Mouse (Mus musculus) neural tube, embryonic 12.5 days (tissue): Measurements from ENCODE around the gene Cyp2w1. TPM values are rescaled to one million over a fixed set of nuclear protein-coding genes. Genes with fewer than 3 reads are reported as not detected.

Source experiments
- ATAC-seq: fragments of 200-750 bp; cut with Nextera tagmentation; 2 replicates; pipeline ENCODE4 v1.8.0; 2017; ENCODE audit warnings: low read depth, mild to moderate bottlenecking, moderate TSS enrichment, moderate library complexity; ENCODE audit not compliant: low FRiP score
- H3K27ac ChIP-seq: fragments of 300-500 bp; sonication (generic); 2 replicates; pipeline ENCODE4 v1.5.1; 2016
- H3K27me3 ChIP-seq: fragments of 300-500 bp; sonication (generic); replicated peaks from 2 replicates; pipeline ENCODE4 v1.6.1; 2016; ENCODE audit warnings: mild to moderate bottlenecking
- H3K36me3 ChIP-seq: fragments of 300-500 bp; sonication (generic); 2 replicates; pipeline ENCODE4 v1.6.1; 2016; ENCODE audit warnings: mild to moderate bottlenecking
- H3K4me1 ChIP-seq: fragments of 300-500 bp; sonication (generic); 2 replicates; pipeline ENCODE4 v1.6.1; 2016
- H3K4me2 ChIP-seq: fragments of 300-500 bp; sonication (generic); replicated peaks from 2 replicates; pipeline ENCODE4 v1.6.1; 2016; ENCODE audit warnings: mild to moderate bottlenecking
- H3K4me3 ChIP-seq: fragments of 300-500 bp; sonication (generic); 2 replicates; pipeline ENCODE4 v1.5.1; 2016
- H3K9ac ChIP-seq: fragments of 300-500 bp; sonication (generic); 2 replicates; pipeline ENCODE4 v1.6.1; 2016; ENCODE audit warnings: mild to moderate bottlenecking
- H3K9me3 ChIP-seq: fragments of 300-500 bp; sonication (generic); 2 replicates; pipeline ENCODE4 v1.6.1; 2016; ENCODE audit warnings: mild to moderate bottlenecking
- WGBS: fragments of 180-500 bp; shearing (Covaris S2); methylation state at CpG from one replicate; pipeline ENCODE4 v1.1.7; 2016; 5-methylcytosine and 5-hydroxymethylcytosine counted together
- polyA plus RNA-seq: library from polyadenylated mRNA; unstranded; fragments of >200 nt; fragmentation: Nextera tagmentation; extraction: Ambion mirVana; gene quantifications from 2 replicates; pipeline ENCODE4 v1.2.1, GENCODE M21; 2016

Cyp2w1 gene
- polyA plus RNA-seq, 1 experiment from 2014 or later, result not detected

- Histone ChIP-seq H3K4me1 (no peaks in the 10 kb centered on the region), H3K27me3 (no peaks in the 10 kb centered on the region), H3K27ac (no peak overlapping the region), H3K9ac (no peak overlapping the region), H3K4me3 (no peak overlapping the region), H3K4me2 (no peak overlapping the region), H3K9me3 (no peaks in the 10 kb centered on the region), H3K36me3 (peaks cover 62% of the 10 kb centered on the region)
- no peak for ATAC-seq
- WGBS, result 95% methylated on average over 4 of the region's 4 CpGs
These were observed 16.8 kb upstream of the Cyp2w1 start for GRCm38 (mm10) chr5:139335634-139336033.

- no peak overlapping the region for H3K9ac ChIP-seq
- no peaks in the 10 kb centered on the region for H3K27me3 ChIP-seq
- H3K4me3 ChIP-seq, result no peak overlapping the region
- WGBS, result 81% methylated on average over 13 of the region's 13 CpGs
- H3K4me1 ChIP-seq, result peaks cover 2% of the 10 kb centered on the region; the same call in 1 of the 2 replicates
- peaks cover 80% of the 10 kb centered on the region for H3K36me3 ChIP-seq
- H3K4me2 ChIP-seq, result no peak overlapping the region
- no peak overlapping the region for H3K27ac ChIP-seq
- no peak for ATAC-seq
- H3K9me3 ChIP-seq, result no peaks in the 10 kb centered on the region
These were observed 14.5 kb upstream of the Cyp2w1 start for GRCm38 (mm10) chr5:139337826-139338370.

- no peak overlapping the region for H3K9ac ChIP-seq
- no peak for ATAC-seq
- H3K4me2 ChIP-seq, result no peak overlapping the region
- H3K27ac ChIP-seq, result no peak overlapping the region
- no peaks in the 10 kb centered on the region for H3K9me3 ChIP-seq
- H3K27me3 ChIP-seq, result no peaks in the 10 kb centered on the region
- peaks cover 5% of the 10 kb centered on the region for H3K4me1 ChIP-seq
- peaks cover 81% of the 10 kb centered on the region for H3K36me3 ChIP-seq
- WGBS, result 87% methylated on average over 3 of the region's 3 CpGs
- H3K4me3 ChIP-seq, result no peak overlapping the region
These were observed 14.0 kb upstream of the Cyp2w1 start for GRCm38 (mm10) chr5:139338403-139338802.

GRCm38 (mm10) chr5:139338891-139339290, 13.5 kb upstream of the Cyp2w1 start:
- H3K4me1 ChIP-seq, result peaks cover 9% of the 10 kb centered on the region
- no peaks in the 10 kb centered on the region for H3K27me3 ChIP-seq
- peaks cover 81% of the 10 kb centered on the region for H3K36me3 ChIP-seq
- H3K27ac ChIP-seq, result no peak overlapping the region
- no peak overlapping the region for H3K9ac ChIP-seq
- H3K4me2 ChIP-seq, result no peak overlapping the region
- H3K9me3 ChIP-seq, result no peaks in the 10 kb centered on the region
- no peak overlapping the region for H3K4me3 ChIP-seq
- no peak for ATAC-seq
- 85% methylated on average over 11 of the region's 11 CpGs for WGBS

GRCm38 (mm10) chr5:139344021-139344686, 8.3 kb upstream of the Cyp2w1 start:
- peak; percentile 75 for ATAC-seq
- Histone ChIP-seq H3K36me3 (peaks cover 34% of the 10 kb centered on the region), H3K9ac (peak overlapping the region; percentile 85), H3K4me1 (peaks cover 14% of the 10 kb centered on the region), H3K4me2 (peak overlapping the region; percentile 88), H3K4me3 (peak overlapping the region; percentile 79), H3K27ac (no peak overlapping the region), H3K9me3 (no peaks in the 10 kb centered on the region), H3K27me3 (no peaks in the 10 kb centered on the region; the same call in 1 of the 2 replicates)
- 8% methylated on average over 12 of the region's 12 CpGs for WGBS

- Histone ChIP-seq H3K27me3 (no peaks in the 10 kb centered on the region; the same call in 1 of the 2 replicates), H3K9me3 (no peaks in the 10 kb centered on the region), H3K36me3 (peaks cover 27% of the 10 kb centered on the region), H3K4me2 (peak overlapping the region; percentile 88), H3K4me3 (peak overlapping the region; percentile 79), H3K4me1 (peaks cover 14% of the 10 kb centered on the region), H3K27ac (0 out of 2 replicates have a peak overlapping the region, but pooled peaks have one; percentile 53), H3K9ac (peak overlapping the region; percentile 85)
- peak; percentile 91 for ATAC-seq
- WGBS, result under 1% methylated on average over 33 of the region's 33 CpGs
These were observed 7.6 kb upstream of the Cyp2w1 start for GRCm38 (mm10) chr5:139344687-139345363.

- H3K4me3 ChIP-seq, result peak overlapping the region; percentile 79
- H3K9ac ChIP-seq, result no peak overlapping the region
- ATAC-seq, result peak; percentile 38
- H3K27ac ChIP-seq, result no peak overlapping the region
- no peaks in the 10 kb centered on the region; the same call in 1 of the 2 replicates for H3K27me3 ChIP-seq
- peaks cover 22% of the 10 kb centered on the region for H3K36me3 ChIP-seq
- WGBS, result 11% methylated on average over 5 of the region's 5 CpGs
- peak overlapping the region; percentile 88 for H3K4me2 ChIP-seq
- H3K9me3 ChIP-seq, result no peaks in the 10 kb centered on the region
- H3K4me1 ChIP-seq, result peaks cover 14% of the 10 kb centered on the region
These were observed 7.1 kb upstream of the Cyp2w1 start for GRCm38 (mm10) chr5:139345364-139345714.

GRCm38 (mm10) chr5:139347225-139347624, 5.2 kb upstream of the Cyp2w1 start:
- H3K9me3 ChIP-seq, result no peaks in the 10 kb centered on the region
- no peak overlapping the region for H3K4me2 ChIP-seq
- H3K36me3 ChIP-seq, result peaks cover 7% of the 10 kb centered on the region
- no peaks in the 10 kb centered on the region; the same call in 1 of the 2 replicates for H3K27me3 ChIP-seq
- H3K4me1 ChIP-seq, result peaks cover 18% of the 10 kb centered on the region
- ATAC-seq, result no peak
- 51% methylated on average over 1 of the region's 1 CpGs for WGBS
- H3K27ac ChIP-seq, result no peak overlapping the region
- H3K4me3 ChIP-seq, result no peak overlapping the region
- H3K9ac ChIP-seq, result no peak overlapping the region

GRCm38 (mm10) chr5:139349713-139350112, 2.7 kb upstream of the Cyp2w1 start:
- ATAC-seq, result no peak
- WGBS, result 85% methylated on average over 6 of the region's 6 CpGs
- H3K4me1 ChIP-seq, result 0 out of 2 replicates have a peak, but pooled peaks cover 10% of the 10 kb centered on the region

GRCm38 (mm10) chr5:139351134-139351533, 1.3 kb upstream of the Cyp2w1 start, which contains the start of gene Cox19:
Gene Cox19 (minus strand): TSS chr5:139351418.
- ATAC-seq, result no peak
- Histone ChIP-seq H3K9ac (no peak within 1 kb of the TSS), H3K4me2 (no peak within 1 kb of the TSS), H3K27me3 (no peaks in the 10 kb centered on the region; the same call in 1 of the 2 replicates), H3K4me1 (0 out of 2 replicates have a peak, but pooled peaks cover 11% of the 10 kb centered on the region), H3K4me3 (no peak within 1 kb of the TSS), H3K27ac (no peak within 1 kb of the TSS), H3K36me3 (no peaks in the 10 kb centered on the region), H3K9me3 (no peaks in the 10 kb centered on the region)
- 52% methylated on average over 5 of the region's 5 CpGs for WGBS

More at GRCm38 (mm10) chr5:139349713-139350112, 2.7 kb upstream of the Cyp2w1 start:
- Histone ChIP-seq H3K36me3 (no peaks in the 10 kb centered on the region), H3K4me3 (no peak overlapping the region), H3K9me3 (no peaks in the 10 kb centered on the region), H3K4me2 (no peak overlapping the region), H3K27me3 (no peaks in the 10 kb centered on the region; the same call in 1 of the 2 replicates), H3K27ac (no peak overlapping the region), H3K9ac (no peak overlapping the region)

- H3K4me3 ChIP-seq, result no peak overlapping the region
- ATAC-seq, result no peak
- H3K9me3 ChIP-seq, result no peaks in the 10 kb centered on the region
- H3K36me3 ChIP-seq, result no peaks in the 10 kb centered on the region
- H3K9ac ChIP-seq, result no peak overlapping the region
- H3K27ac ChIP-seq, result no peak overlapping the region
- no peaks in the 10 kb centered on the region; the same call in 1 of the 2 replicates for H3K27me3 ChIP-seq
- H3K4me2 ChIP-seq, result no peak overlapping the region
- H3K4me1 ChIP-seq, result peaks cover 15% of the 10 kb centered on the region; the same call in 1 of the 2 replicates
- 22% methylated on average over 8 of the region's 8 CpGs for WGBS
These were observed 789 bp upstream of the Cyp2w1 start for GRCm38 (mm10) chr5:139351628-139352027.

GRCm38 (mm10) chr5:139353496-139353895, 1.1 kb downstream of the Cyp2w1 start:
- no peak overlapping the region for H3K27ac ChIP-seq
- H3K27me3 ChIP-seq, result no peaks in the 10 kb centered on the region; the same call in 1 of the 2 replicates
- WGBS, result 63% methylated on average over 10 of the region's 10 CpGs
- H3K36me3 ChIP-seq, result no peaks in the 10 kb centered on the region
- no peaks in the 10 kb centered on the region for H3K9me3 ChIP-seq
- H3K4me1 ChIP-seq, result peaks cover 15% of the 10 kb centered on the region; the same call in 1 of the 2 replicates
- no peak overlapping the region for H3K9ac ChIP-seq
- no peak overlapping the region for H3K4me3 ChIP-seq
- no peak for ATAC-seq
- H3K4me2 ChIP-seq, result no peak overlapping the region
